Mouse (Mus musculus) kidney, embryonic 16.5 days (tissue): ENCODE results near the gene Retsat. TPM values are rescaled to one million over a fixed set of nuclear protein-coding genes. Genes with fewer than 3 reads are reported as not detected.
A peak's percentile ranks its signal among the peaks of the same experiment; 100 is the strongest.

Experiments
- ATAC-seq: fragments of 200-750 bp; cut with Nextera tagmentation; 2 replicates; pipeline ENCODE4 v1.8.0; 2017; ENCODE audit warnings: moderate TSS enrichment; ENCODE audit not compliant: low FRiP score, low TSS enrichment
- H3K27ac ChIP-seq: fragments of 300-500 bp; sonication (generic); 2 replicates; pipeline ENCODE4 v1.5.1; 2014; ENCODE audit warnings: low read length
- H3K27me3 ChIP-seq: fragments of 300-500 bp; sonication (generic); 2 replicates; pipeline ENCODE4 v1.6.1; 2014; ENCODE audit warnings: low read length, control low read depth, mixed read lengths; ENCODE audit not compliant: insufficient read depth
- H3K36me3 ChIP-seq: fragments of 300-500 bp; sonication (generic); 2 replicates; pipeline ENCODE4 v1.6.1; 2014; ENCODE audit warnings: low read length, control low read depth, mixed read lengths; ENCODE audit not compliant: insufficient read depth
- H3K4me1 ChIP-seq: fragments of 300-500 bp; sonication (generic); 2 replicates; pipeline ENCODE4 v1.6.1; 2014; ENCODE audit warnings: low read length, control low read depth, mixed read lengths; ENCODE audit not compliant: insufficient read depth
- H3K4me2 ChIP-seq: fragments of 300-500 bp; sonication (generic); replicated peaks from 2 replicates; pipeline ENCODE4 v1.6.1; 2014; ENCODE audit warnings: low read depth, low read length
- H3K4me3 ChIP-seq: fragments of 300-500 bp; sonication (generic); 2 replicates; pipeline ENCODE4 v1.5.1; 2014; ENCODE audit warnings: mild to moderate bottlenecking, low read length
- H3K9ac ChIP-seq: fragments of 300-500 bp; sonication (generic); replicated peaks from 2 replicates; pipeline ENCODE4 v1.6.1; 2014; ENCODE audit warnings: low read length
- H3K9me3 ChIP-seq: fragments of 300-500 bp; sonication (generic); 2 replicates; pipeline ENCODE4 v1.6.1; 2016; ENCODE audit warnings: low read length, control low read depth
- whole genome bisulfite sequencing: fragments of 180-500 bp; shearing (Covaris S2); extraction: QIAGEN DNeasy Blood & Tissue Kit; methylation state at CpG from one replicate; pipeline ENCODE4 v1.1.7; 2014; 5-methylcytosine and 5-hydroxymethylcytosine counted together
- polyA plus RNA-seq: library from polyadenylated mRNA; unstranded; fragments of >200 nt; fragmentation: Nextera tagmentation; extraction: Ambion mirVana; gene quantifications from 2 replicates; pipeline ENCODE4 v1.2.1, GENCODE M21; 2015

The Retsat gene
- polyA plus RNA-seq, 1 experiment from 2014 or later, result 36.0 TPM

- peak overlapping the region; percentile 55 for H3K9ac ChIP-seq
- 69% methylated on average over 7 of the region's 7 CpGs for WGBS
- no peak overlapping the region for H3K4me3 ChIP-seq
- H3K9me3 ChIP-seq, result no peaks in the 10 kb centered on the region
- no peaks in the 10 kb centered on the region; the same call in 1 of the 2 replicates for H3K36me3 ChIP-seq
- ATAC-seq, result peak; percentile 14; the same call in 1 of the 2 replicates
- peaks cover 16% of the 10 kb centered on the region; the same call in 1 of the 2 replicates for H3K4me1 ChIP-seq
- no peaks in the 10 kb centered on the region for H3K27me3 ChIP-seq
- H3K27ac ChIP-seq, result no peak overlapping the region; the same call in 1 of the 2 replicates
- H3K4me2 ChIP-seq, result no peak overlapping the region; the same call in 1 of the 2 replicates
Observed at GRCm38 (mm10) chr6:72565506-72565905, 32.8 kb upstream of the Retsat start.

GRCm38 (mm10) chr6:72566044-72566443, 32.2 kb upstream of the Retsat start:
- WGBS, result 6% methylated on average over 4 of the region's 4 CpGs
- H3K27me3 ChIP-seq, result no peaks in the 10 kb centered on the region
- H3K36me3 ChIP-seq, result no peaks in the 10 kb centered on the region; the same call in 1 of the 2 replicates
- H3K9ac ChIP-seq, result peak overlapping the region; percentile 55
- no peaks in the 10 kb centered on the region for H3K9me3 ChIP-seq
- peaks cover 16% of the 10 kb centered on the region; the same call in 1 of the 2 replicates for H3K4me1 ChIP-seq
- no peak overlapping the region for H3K4me3 ChIP-seq
- peak; percentile 79 for ATAC-seq
- no peak overlapping the region; the same call in 1 of the 2 replicates for H3K4me2 ChIP-seq
- H3K27ac ChIP-seq, result no peak overlapping the region; the same call in 1 of the 2 replicates

- Histone ChIP-seq H3K27me3 (no peaks in the 10 kb centered on the region), H3K9me3 (no peaks in the 10 kb centered on the region), H3K4me2 (no peak overlapping the region), H3K4me1 (peaks cover 16% of the 10 kb centered on the region; the same call in 1 of the 2 replicates), H3K9ac (no peak overlapping the region), H3K27ac (no peak overlapping the region), H3K4me3 (no peak overlapping the region), H3K36me3 (no peaks in the 10 kb centered on the region)
- ATAC-seq, result no peak
- 82% methylated on average over 5 of the region's 5 CpGs for WGBS
Observed at GRCm38 (mm10) chr6:72567508-72567907, 30.8 kb upstream of the Retsat start.

GRCm38 (mm10) chr6:72568736-72569135, 29.5 kb upstream of the Retsat start:
- Histone ChIP-seq H3K27me3 (no peaks in the 10 kb centered on the region), H3K27ac (no peak overlapping the region), H3K9me3 (no peaks in the 10 kb centered on the region), H3K36me3 (0 out of 2 replicates have a peak, but pooled peaks cover 3% of the 10 kb centered on the region), H3K4me3 (no peak overlapping the region), H3K4me1 (peaks cover 8% of the 10 kb centered on the region; the same call in 1 of the 2 replicates), H3K4me2 (no peak overlapping the region), H3K9ac (no peak overlapping the region)
- WGBS, result 88% methylated on average over 10 of the region's 10 CpGs
- no peak for ATAC-seq

- peaks cover 7% of the 10 kb centered on the region for H3K36me3 ChIP-seq
- H3K4me2 ChIP-seq, result no peak overlapping the region
- no peaks in the 10 kb centered on the region for H3K9me3 ChIP-seq
- H3K27me3 ChIP-seq, result no peaks in the 10 kb centered on the region
- H3K27ac ChIP-seq, result no peak overlapping the region
- whole genome bisulfite sequencing, result 82% methylated on average over 10 of the region's 10 CpGs
- H3K9ac ChIP-seq, result no peak overlapping the region
- no peak for ATAC-seq
- no peak overlapping the region for H3K4me3 ChIP-seq
- H3K4me1 ChIP-seq, result 0 out of 2 replicates have a peak, but pooled peaks cover 2% of the 10 kb centered on the region
Observed at GRCm38 (mm10) chr6:72570644-72571397, 27.5 kb upstream of the Retsat start.

GRCm38 (mm10) chr6:72571826-72572225, 26.4 kb upstream of the Retsat start:
- H3K36me3 ChIP-seq, result peaks cover 7% of the 10 kb centered on the region
- no peaks in the 10 kb centered on the region for H3K9me3 ChIP-seq
- H3K4me1 ChIP-seq, result no peaks in the 10 kb centered on the region
- H3K9ac ChIP-seq, result no peak overlapping the region
- no peak overlapping the region for H3K4me3 ChIP-seq
- ATAC-seq, result no peak
- no peaks in the 10 kb centered on the region for H3K27me3 ChIP-seq
- H3K4me2 ChIP-seq, result no peak overlapping the region
- WGBS, result 46% methylated on average over 3 of the region's 3 CpGs
- H3K27ac ChIP-seq, result no peak overlapping the region

GRCm38 (mm10) chr6:72576041-72576440, 22.2 kb upstream of the Retsat start:
- Histone ChIP-seq H3K9me3 (no peaks in the 10 kb centered on the region), H3K4me3 (no peak overlapping the region), H3K36me3 (peaks cover 9% of the 10 kb centered on the region), H3K27ac (no peak overlapping the region), H3K4me1 (no peaks in the 10 kb centered on the region), H3K9ac (no peak overlapping the region), H3K27me3 (no peaks in the 10 kb centered on the region), H3K4me2 (no peak overlapping the region)
- WGBS, result 96% methylated on average over 3 of the region's 3 CpGs
- no peak for ATAC-seq

- no peak for ATAC-seq
- 76% methylated on average over 11 of the region's 11 CpGs for WGBS
- Histone ChIP-seq H3K4me2 (no peak overlapping the region), H3K27me3 (no peaks in the 10 kb centered on the region), H3K4me3 (no peak overlapping the region), H3K9ac (no peak overlapping the region), H3K4me1 (no peaks in the 10 kb centered on the region), H3K9me3 (no peaks in the 10 kb centered on the region), H3K27ac (no peak overlapping the region), H3K36me3 (0 out of 2 replicates have a peak, but pooled peaks cover 2% of the 10 kb centered on the region)
Observed at GRCm38 (mm10) chr6:72581625-72582382, 16.5 kb upstream of the Retsat start.

- Histone ChIP-seq H3K27me3 (no peaks in the 10 kb centered on the region), H3K36me3 (0 out of 2 replicates have a peak, but pooled peaks cover 3% of the 10 kb centered on the region), H3K27ac (no peak overlapping the region), H3K4me1 (no peaks in the 10 kb centered on the region), H3K9ac (no peak overlapping the region), H3K4me2 (no peak overlapping the region), H3K4me3 (no peak overlapping the region), H3K9me3 (no peaks in the 10 kb centered on the region)
- ATAC-seq, result no peak
- 83% methylated on average over 4 of the region's 4 CpGs for WGBS
Observed at GRCm38 (mm10) chr6:72583211-72583839, 14.9 kb upstream of the Retsat start.
